Mouse (Mus musculus): Measurements from ENCODE around the gene Cct5. TPM values are rescaled to one million over a fixed set of nuclear protein-coding genes. Genes with fewer than 3 reads are reported as not detected.
"Not testable (repeated sequence)": the region's sequence is repeated elsewhere in the genome, so short reads cannot be mapped to it uniquely, and the experiment has no call there.

The Cct5 gene
- polyA plus RNA-seq, 1 experiment, result 619 TPM

DNA sequence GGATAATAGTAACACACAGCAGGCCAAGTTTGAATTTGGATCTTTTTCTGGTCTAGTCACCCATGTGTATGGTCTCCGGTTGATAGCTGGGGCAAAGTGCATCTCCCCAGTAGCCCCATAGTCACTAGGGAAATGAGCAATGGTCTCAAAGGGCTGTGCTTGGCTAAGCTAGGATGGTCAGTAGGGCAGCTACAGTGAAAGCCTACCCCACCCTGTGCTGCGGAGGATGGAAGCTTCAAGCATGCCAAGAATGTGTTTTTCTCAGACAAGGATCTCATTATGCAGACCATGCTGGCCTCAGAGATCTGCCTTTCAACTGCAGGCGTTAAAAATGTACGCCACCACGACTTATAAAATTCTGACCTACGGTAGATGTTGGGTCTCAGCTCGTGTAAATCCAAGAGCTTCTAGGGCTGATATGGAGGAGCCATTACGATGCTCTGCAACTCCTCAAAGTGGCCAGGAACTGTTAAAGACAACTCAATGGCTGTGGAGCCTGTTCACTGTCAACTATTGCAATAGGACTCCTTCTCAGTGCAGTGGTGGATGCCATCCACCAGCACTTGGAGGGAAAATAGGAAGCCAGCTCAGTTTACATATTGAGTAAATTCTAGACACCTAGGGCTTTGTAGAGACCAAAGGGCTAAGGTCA, 12.5 kb downstream of the Cct5 start:
- Histone ChIP-seq H3K79me2 (ENCODE audit: control insufficient read depth, insufficient read depth) (peaks cover 6% of the 10 kb centered on the region), H3ac (ENCODE audit: control insufficient read depth, insufficient read length, low read depth) (no peak overlapping the region), H3K4me3 (ENCODE audit: insufficient read depth, poor library complexity, severe bottlenecking) (no peak overlapping the region), H3K27me3 (ENCODE audit: control insufficient read depth, insufficient read depth, insufficient read length) (no peaks in the 10 kb centered on the region), H3K79me3 (ENCODE audit: low read depth) (peaks cover 1% of the 10 kb centered on the region), H3K36me3 (ENCODE audit: control insufficient read depth, insufficient read depth) (peaks cover 57% of the 10 kb centered on the region)
- TF ChIP-seq MYOG (IDR thresholded peaks at IDR 0.05; ENCODE audit: control insufficient read depth, extremely low read depth, insufficient read length), result no peak
- TF ChIP-seq USF1 (IDR thresholded peaks at IDR 0.05; ENCODE audit: low read depth), result no peak
- no peak for TF ChIP-seq CEBPB (IDR thresholded peaks at IDR 0.05; ENCODE audit: low read depth)
- TF ChIP-seq CTCF (IDR thresholded peaks at IDR 0.05; ENCODE audit: control insufficient read depth, insufficient read depth, insufficient read length), result no peak
- TF ChIP-seq MYOD1 (IDR thresholded peaks at IDR 0.05; ENCODE audit: control insufficient read depth, insufficient read length, low read depth), result no peak
- TF ChIP-seq MAX (IDR thresholded peaks at IDR 0.05), result no peak

DNA sequence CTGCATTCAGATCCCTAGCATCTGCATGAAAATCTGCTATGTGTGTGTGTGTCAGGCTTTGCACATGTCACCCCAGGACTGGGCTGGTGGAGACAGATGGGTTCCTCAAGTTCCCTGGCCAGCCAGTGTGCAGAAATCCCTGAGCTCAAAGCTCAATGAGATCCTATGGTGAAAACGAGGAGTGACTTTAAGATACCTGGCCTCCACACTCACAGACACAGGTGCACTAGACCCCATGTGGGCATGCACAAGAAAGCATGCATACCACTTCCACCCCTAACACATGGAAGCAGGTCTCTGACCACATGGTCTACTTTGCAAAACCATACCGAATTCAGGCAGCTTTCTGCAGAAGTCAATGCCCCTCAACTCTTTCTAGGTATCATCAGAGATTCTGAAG, 13.8 kb downstream of the Cct5 start:
- Histone ChIP-seq H3K79me2 (ENCODE audit: control insufficient read depth, insufficient read depth) (no peaks in the 10 kb centered on the region), H3K27me3 (ENCODE audit: control insufficient read depth, insufficient read depth, insufficient read length) (no peaks in the 10 kb centered on the region), H3K79me3 (ENCODE audit: low read depth) (no peaks in the 10 kb centered on the region), H3K36me3 (ENCODE audit: control insufficient read depth, insufficient read depth) (peaks cover 43% of the 10 kb centered on the region), H3ac (ENCODE audit: control insufficient read depth, insufficient read length, low read depth) (no peak overlapping the region), H3K4me3 (ENCODE audit: insufficient read depth, poor library complexity, severe bottlenecking) (no peak overlapping the region)
- TF ChIP-seq MAX (IDR thresholded peaks at IDR 0.05) (no peak), MYOG (IDR thresholded peaks at IDR 0.05; ENCODE audit: control insufficient read depth, extremely low read depth, insufficient read length) (no peak), FOSL1 (IDR thresholded peaks at IDR 0.05; ENCODE audit: insufficient read depth, low read length, poor library complexity, severe bottlenecking) (no peak), MYOD1 (IDR thresholded peaks at IDR 0.05; ENCODE audit: control insufficient read depth, insufficient read length, low read depth) (no peak), CEBPB (IDR thresholded peaks at IDR 0.05; ENCODE audit: low read depth) (no peak), USF1 (IDR thresholded peaks at IDR 0.05; ENCODE audit: low read depth) (no peak), CTCF (IDR thresholded peaks at IDR 0.05; ENCODE audit: control insufficient read depth, insufficient read depth, insufficient read length) (no peak)

DNA sequence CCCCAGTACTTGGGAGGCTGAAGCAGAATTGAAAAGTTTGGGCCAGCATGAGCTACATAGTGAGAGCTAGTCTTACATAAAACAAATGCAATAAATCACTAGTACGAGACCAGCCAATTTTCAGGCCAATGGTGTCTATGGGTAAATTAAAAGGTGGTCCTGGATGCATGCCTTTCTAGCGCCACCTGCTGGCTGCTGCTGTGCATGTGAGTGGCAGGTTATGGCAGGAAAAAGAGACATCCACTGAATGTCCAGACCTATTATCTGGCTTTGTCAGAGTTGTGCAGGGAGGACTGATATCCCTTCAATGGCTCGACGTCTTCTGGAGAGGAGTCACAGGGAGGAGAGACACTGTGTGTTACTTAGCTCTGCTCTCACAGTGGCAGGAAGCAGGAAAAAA, 15.1 kb downstream of the Cct5 start:
- peaks cover 31% of the 10 kb centered on the region for H3K36me3 ChIP-seq (ENCODE audit: control insufficient read depth, insufficient read depth)
- no peaks in the 10 kb centered on the region for H3K79me3 ChIP-seq (ENCODE audit: low read depth)
- H3K4me3 ChIP-seq (ENCODE audit: insufficient read depth, poor library complexity, severe bottlenecking), result no peak overlapping the region
- TF ChIP-seq CTCF (IDR thresholded peaks at IDR 0.05; ENCODE audit: control insufficient read depth, insufficient read depth, insufficient read length) (peak; percentile 95), MAX (IDR thresholded peaks at IDR 0.05) (no peak)
- no peak overlapping the region for H3ac ChIP-seq (ENCODE audit: control insufficient read depth, insufficient read length, low read depth)
- no peaks in the 10 kb centered on the region for H3K79me2 ChIP-seq (ENCODE audit: control insufficient read depth, insufficient read depth)
- no peaks in the 10 kb centered on the region for H3K27me3 ChIP-seq (ENCODE audit: control insufficient read depth, insufficient read depth, insufficient read length)

DNA sequence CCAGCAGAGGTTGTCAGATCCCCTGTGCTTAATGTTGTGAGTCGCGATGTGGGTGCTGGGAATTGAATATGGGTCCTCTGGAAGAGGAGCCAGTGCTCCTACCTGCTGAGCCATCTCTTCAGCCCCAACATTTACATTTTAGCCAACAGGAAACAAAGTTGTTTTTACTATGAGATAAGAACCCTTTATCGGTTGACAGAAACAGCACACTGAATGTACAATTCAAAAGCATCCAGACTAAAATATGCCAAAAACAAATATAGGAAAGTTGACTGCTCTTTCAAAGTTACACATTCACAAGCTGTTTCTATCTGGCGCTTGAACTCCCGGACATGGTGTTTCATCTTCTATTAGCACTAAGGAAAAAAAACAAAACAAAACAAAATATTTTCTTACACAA, 15.5 kb downstream of the Cct5 start:
- TF ChIP-seq MAX (IDR thresholded peaks at IDR 0.05) (no peak), MYOG (IDR thresholded peaks at IDR 0.05; ENCODE audit: control insufficient read depth, extremely low read depth, insufficient read length) (no peak), CEBPB (IDR thresholded peaks at IDR 0.05; ENCODE audit: low read depth) (no peak), MYOD1 (IDR thresholded peaks at IDR 0.05; ENCODE audit: control insufficient read depth, insufficient read length, low read depth) (no peak), CTCF (IDR thresholded peaks at IDR 0.05; ENCODE audit: control insufficient read depth, insufficient read depth, insufficient read length) (no peak), USF1 (IDR thresholded peaks at IDR 0.05; ENCODE audit: low read depth) (no peak), FOSL1 (IDR thresholded peaks at IDR 0.05; ENCODE audit: insufficient read depth, low read length, poor library complexity, severe bottlenecking) (no peak)

DNA sequence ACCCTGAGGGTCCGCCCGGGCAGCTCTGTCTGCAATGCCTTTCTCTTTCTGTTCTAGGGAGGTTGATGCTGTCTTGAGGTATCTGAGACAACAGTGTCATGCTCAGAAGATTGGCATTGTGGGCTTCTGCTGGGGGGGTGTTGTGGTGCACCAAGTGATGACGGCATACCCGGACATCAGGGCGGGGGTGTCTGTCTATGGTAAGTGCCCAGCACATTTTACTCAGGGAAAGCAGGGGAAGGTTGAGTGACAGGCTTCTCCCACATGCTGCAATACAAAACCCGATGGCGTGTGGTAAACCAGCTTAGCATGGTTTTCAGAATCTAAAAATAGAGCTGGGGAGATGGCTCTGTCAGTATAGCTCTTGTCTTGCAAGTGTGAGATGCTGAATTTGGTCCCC, 16.4 kb downstream of the Cct5 start:
- Histone ChIP-seq H3K36me3 (ENCODE audit: control insufficient read depth, insufficient read depth) (peaks cover 18% of the 10 kb centered on the region), H3K27me3 (ENCODE audit: control insufficient read depth, insufficient read depth, insufficient read length) (no peaks in the 10 kb centered on the region), H3ac (ENCODE audit: control insufficient read depth, insufficient read length, low read depth) (no peak overlapping the region), H3K79me2 (ENCODE audit: control insufficient read depth, insufficient read depth) (no peaks in the 10 kb centered on the region), H3K4me3 (ENCODE audit: insufficient read depth, poor library complexity, severe bottlenecking) (no peak overlapping the region), H3K79me3 (ENCODE audit: low read depth) (no peaks in the 10 kb centered on the region)
- TF ChIP-seq MYOD1 (IDR thresholded peaks at IDR 0.05; ENCODE audit: control insufficient read depth, insufficient read length, low read depth) (no peak), USF1 (IDR thresholded peaks at IDR 0.05; ENCODE audit: low read depth) (no peak)

More for the DNA sequence above, 15.5 kb downstream of the Cct5 start:
- Histone ChIP-seq H3ac (ENCODE audit: control insufficient read depth, insufficient read length, low read depth) (no peak overlapping the region), H3K79me2 (ENCODE audit: control insufficient read depth, insufficient read depth) (no peaks in the 10 kb centered on the region), H3K4me3 (ENCODE audit: insufficient read depth, poor library complexity, severe bottlenecking) (no peak overlapping the region), H3K36me3 (ENCODE audit: control insufficient read depth, insufficient read depth) (peaks cover 26% of the 10 kb centered on the region), H3K79me3 (ENCODE audit: low read depth) (no peaks in the 10 kb centered on the region), H3K27me3 (ENCODE audit: control insufficient read depth, insufficient read depth, insufficient read length) (no peaks in the 10 kb centered on the region)

DNA sequence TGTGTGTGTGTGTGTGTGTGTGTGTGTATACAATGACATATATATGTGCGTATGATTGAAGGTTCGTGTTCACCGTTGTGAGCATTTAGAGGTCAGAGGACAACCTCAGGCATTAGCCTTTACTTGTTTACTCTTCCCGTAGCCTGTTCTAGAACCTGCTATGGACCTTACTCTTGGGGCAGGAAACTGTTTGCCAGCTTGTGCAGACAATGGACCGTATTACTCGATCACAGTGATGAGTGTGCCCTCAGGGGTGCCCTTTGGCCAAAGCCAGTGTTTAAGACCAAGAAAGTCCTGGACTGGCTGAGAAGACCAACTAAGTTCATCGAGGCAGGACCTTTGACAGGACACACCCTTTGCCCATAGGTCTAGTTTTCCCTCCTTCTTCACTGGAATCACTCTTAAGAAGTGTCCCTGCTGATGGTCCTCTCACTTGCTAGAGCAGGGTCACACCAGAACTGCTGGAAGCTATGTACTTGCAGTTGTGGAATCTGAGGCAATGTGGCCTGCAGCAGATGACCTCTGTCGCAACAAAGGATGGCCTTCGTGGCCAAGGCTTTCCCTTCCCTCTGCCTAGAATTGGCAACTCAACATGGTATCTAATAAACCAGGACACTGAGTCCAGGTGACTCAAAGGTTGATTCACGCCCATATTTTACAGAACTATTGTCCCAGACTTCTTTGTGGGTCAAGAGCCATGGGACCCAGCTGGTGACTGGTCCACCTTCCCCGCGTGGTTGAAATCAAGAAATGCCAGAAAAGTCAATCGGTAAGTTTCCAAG, 18.1 kb downstream of the Cct5 start:
- H3K4me3 ChIP-seq (ENCODE audit: insufficient read depth, poor library complexity, severe bottlenecking), result no peak overlapping the region
- no peaks in the 10 kb centered on the region for H3K27me3 ChIP-seq (ENCODE audit: control insufficient read depth, insufficient read depth, insufficient read length)
- H3K79me2 ChIP-seq (ENCODE audit: control insufficient read depth, insufficient read depth), result no peaks in the 10 kb centered on the region
- peak; percentile 14 for TF ChIP-seq CEBPB (IDR thresholded peaks at IDR 0.05; ENCODE audit: low read depth)
- no peak for TF ChIP-seq USF1 (IDR thresholded peaks at IDR 0.05; ENCODE audit: low read depth)
- no peak overlapping the region for H3ac ChIP-seq (ENCODE audit: control insufficient read depth, insufficient read length, low read depth)
- H3K79me3 ChIP-seq (ENCODE audit: low read depth), result no peaks in the 10 kb centered on the region
- peaks cover under 1% of the 10 kb centered on the region for H3K36me3 ChIP-seq (ENCODE audit: control insufficient read depth, insufficient read depth)

DNA sequence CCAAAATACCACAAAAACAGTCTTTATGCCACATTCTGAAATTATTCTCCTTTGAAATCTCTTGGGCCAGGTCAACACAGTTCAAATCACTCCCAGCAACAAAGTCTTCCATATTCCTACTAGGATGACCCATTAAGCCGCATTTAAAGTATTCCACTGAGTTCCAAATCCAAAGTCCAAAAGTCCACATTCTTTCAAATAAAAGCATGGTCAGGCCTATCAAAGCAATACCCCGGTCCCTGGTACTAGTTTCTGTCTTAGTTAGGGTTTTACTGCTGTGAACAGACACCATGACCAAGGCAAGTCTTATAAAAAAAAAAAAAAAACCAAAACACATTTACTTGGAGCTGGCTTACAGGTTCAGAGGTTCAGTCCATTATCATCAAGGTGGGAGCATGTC, 20.5 kb downstream of the Cct5 start:
- not testable (repeated sequence) for H3K79me3 ChIP-seq (ENCODE audit: low read depth); H3K4me3 ChIP-seq (ENCODE audit: insufficient read depth, poor library complexity, severe bottlenecking); H3ac ChIP-seq (ENCODE audit: control insufficient read depth, insufficient read length, low read depth); H3K79me2 ChIP-seq (ENCODE audit: control insufficient read depth, insufficient read depth); H3K36me3 ChIP-seq (ENCODE audit: control insufficient read depth, insufficient read depth); H3K27me3 ChIP-seq (ENCODE audit: control insufficient read depth, insufficient read depth, insufficient read length)
